Mouse (Mus musculus) kidney, adult 2 months (tissue): ENCODE measurements around the gene Ccdc124.
A peak's percentile ranks its signal among the peaks of the same experiment; 100 is the strongest.

Experiments
- CTCF ChIP-seq: fragments of 200-500 bp; conservative IDR thresholded peaks from 2 replicates; pipeline ENCODE4 v1.5.1; 2011; ENCODE audit warnings: low read depth, mild to moderate bottlenecking, control low read depth, low read length, moderate library complexity, mixed read lengths; ENCODE audit not compliant: insufficient read depth, insufficient read length
- POLR2A ChIP-seq: fragments of 200-500 bp; IDR thresholded peaks from one replicate; pipeline ENCODE4 v1.6.1; 2011; ENCODE audit warnings: low read depth, low read length, control low read depth

GRCm38 (mm10) chr8:70897021-70897680, 23.4 kb upstream of the Ccdc124 start, which contains the start of gene Rpl18a:
- TF ChIP-seq CTCF = no peak
- TF ChIP-seq POLR2A = peak; percentile 74
